Mouse (Mus musculus) c-Kit-positive CD71-positive TER-119-positive erythroid progenitor cells, embryonic 14.5 days (primary cell): Measurements from ENCODE around the gene Chd3.
"Not testable (repeated sequence)": the region's sequence is repeated elsewhere in the genome, so short reads cannot be mapped to it uniquely, and the experiment has no call there.

Experiments
- DNase-seq: peaks from one replicate; pipeline ENCODE4 v3.0.0-alpha.2; 2013; ENCODE audit warnings: low spot score

Gene Chd3

DNA sequence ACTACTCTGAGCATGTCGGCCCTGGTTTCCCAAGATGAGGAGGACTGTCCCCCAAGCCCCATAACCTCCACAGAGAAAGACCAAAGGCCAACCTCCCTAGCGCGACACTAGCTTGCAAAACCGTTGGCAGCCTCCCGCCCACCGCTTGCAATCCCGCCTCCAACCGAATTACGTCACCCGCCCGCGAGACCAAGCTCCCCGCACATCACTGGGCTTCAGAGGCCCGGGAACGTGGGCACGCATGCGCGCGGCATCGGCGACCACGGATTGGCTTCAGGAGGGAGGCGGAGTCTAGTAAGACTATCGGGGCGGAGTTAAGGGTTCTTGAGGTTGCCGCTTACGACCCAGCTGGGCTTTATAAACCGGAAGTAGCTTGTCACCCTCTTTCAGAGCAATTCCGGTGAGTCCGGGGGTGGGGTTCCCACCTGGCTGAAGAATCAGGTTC is 45.5 kb downstream of the Chd3 start, which contains the start of the genes Cntrob and Trappc1:
TSS of gene Cntrob (minus strand) at position 109 of the 445 bp plus-strand sequence.
TSS of gene Trappc1 (plus strand) at position 314 of the 445 bp plus-strand sequence.
- peak; percentile 98 for DNase-seq

DNA sequence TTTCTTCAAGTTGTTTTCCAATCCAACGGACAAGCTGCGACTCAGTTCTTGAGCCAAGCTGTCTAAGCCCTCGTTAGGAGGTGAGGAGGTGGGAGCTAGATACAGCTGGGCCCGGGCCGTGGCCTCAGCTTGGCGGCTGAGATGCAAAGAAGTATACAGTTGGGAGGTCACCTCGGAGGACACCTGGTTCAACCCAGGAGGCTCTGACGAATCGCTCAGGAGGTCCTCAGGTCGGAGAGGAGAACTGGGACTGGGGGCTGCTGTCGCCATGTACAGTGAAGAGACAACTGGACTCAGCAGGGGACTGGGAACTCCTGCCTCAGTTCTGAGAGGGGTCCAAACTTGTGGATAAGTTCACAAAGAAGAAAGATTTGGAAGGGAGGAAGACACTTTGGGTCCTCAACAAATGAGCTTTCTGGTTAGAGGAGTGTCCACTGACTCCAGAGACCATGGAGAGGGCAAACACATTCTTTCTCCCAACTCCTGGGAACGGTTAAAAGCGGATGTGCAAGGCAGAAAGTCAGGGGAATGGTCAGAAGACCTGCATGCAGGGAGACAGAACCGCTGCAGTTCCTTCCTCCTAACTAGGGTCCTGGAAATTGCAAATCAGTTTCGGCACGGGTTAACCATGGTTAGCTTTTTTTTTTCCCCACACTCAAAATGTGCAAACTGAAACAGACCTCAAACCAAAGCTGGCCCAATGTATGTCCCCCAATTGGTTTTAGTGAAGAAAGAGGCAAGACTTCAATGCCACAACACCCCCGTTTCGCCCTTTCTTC is 46.3 kb downstream of the Chd3 start:
- DNase-seq: no peak

- DNase-seq: no peak
These were observed 47.2 kb downstream of the Chd3 start for GRCm38 (mm10) chr11:69322010-69322409.

- no peak for DNase-seq
These were observed 47.6 kb downstream of the Chd3 start for GRCm38 (mm10) chr11:69321580-69321979.

DNA sequence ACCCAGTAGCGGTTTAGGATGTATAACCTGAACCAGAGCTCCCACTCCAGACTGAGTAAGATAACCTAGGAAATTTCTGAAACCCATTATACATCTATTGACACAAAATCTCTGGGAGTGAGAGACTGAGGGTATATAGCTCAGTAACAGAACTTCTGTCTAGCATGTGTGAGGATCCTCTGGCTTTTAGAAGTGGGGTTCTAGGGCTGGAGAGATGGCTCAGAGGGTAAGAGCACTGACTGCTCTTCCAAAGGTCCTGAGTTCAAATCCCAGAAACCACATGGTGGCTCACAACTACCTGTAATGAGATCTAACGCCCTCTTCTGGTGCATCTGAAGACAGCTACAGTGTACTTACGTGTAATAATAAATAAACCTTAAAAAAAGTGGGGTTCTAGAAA is 51.2 kb downstream of the Chd3 start:
- DNase-seq: not testable (repeated sequence)

GRCm38 (mm10) chr11:69316361-69316760 is 52.8 kb downstream of the Chd3 start:
- DNase-seq: no peak

- no peak for DNase-seq
These were observed 57.9 kb downstream of the Chd3 start for GRCm38 (mm10) chr11:69311266-69311665.

- no peak for DNase-seq
These were observed 63.2 kb downstream of the Chd3 start for GRCm38 (mm10) chr11:69306039-69306438.

DNA sequence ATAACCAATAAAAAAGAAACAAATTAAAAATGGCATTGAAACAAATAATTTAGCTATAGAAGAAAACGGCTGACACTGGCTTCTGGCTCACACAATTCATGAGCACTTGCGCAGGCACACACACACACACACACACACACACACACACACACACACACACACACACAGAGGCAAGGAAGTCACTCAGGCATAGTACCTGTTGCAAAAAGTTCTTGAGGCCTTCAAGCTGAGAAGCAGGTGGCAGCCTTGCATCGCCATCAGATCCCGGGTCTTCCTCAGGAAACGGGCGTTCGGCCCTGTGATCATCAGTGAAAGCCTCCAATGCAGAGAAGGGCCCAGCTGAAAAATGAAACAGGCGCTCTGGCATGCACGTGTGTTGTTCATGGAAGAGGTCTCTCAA is 63.9 kb downstream of the Chd3 start:
- DNase-seq: no peak

GRCm38 (mm10) chr11:69302817-69303216 is 66.4 kb downstream of the Chd3 start:
- DNase-seq: no peak

- no peak for DNase-seq
These were observed 71.0 kb downstream of the Chd3 start for GRCm38 (mm10) chr11:69298231-69298630.

DNA sequence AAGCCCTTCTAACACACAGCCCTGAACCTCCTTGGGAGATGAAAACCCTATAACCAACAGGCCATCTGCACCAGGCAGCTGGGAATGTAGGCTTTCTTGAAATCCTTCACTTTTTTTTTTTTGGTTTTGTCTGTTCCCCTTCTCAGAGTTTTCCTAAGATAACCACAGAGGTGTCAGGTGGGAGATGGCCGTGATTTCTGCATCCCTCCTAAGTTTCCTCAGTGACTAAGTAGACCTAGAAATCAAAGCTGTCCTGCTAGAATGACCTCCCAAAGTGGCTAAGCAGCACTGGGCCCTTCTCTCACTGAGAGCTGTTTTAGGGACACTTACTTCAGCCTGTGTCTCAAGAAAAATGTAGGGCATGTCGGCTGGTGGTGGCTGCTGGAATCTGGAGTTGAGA is 71.4 kb downstream of the Chd3 start:
- DNase-seq: no peak

GRCm38 (mm10) chr11:69295286-69295685 is 73.9 kb downstream of the Chd3 start:
- DNase-seq: no peak
